Mouse (Mus musculus) liver, embryonic 13.5 days (tissue): ENCODE measurements around the gene Polr2e. TPM values are rescaled to one million over a fixed set of nuclear protein-coding genes. Genes with fewer than 3 reads are reported as not detected.
"Not testable (repeated sequence)": the region's sequence is repeated elsewhere in the genome, so short reads cannot be mapped to it uniquely, and the experiment has no call there.

Experiments used
- ATAC-seq: fragments of 200-750 bp; cut with Nextera tagmentation; 2 replicates; pipeline ENCODE4 v1.8.0; 2017; ENCODE audit warnings: low read depth, mild to moderate bottlenecking, moderate number of reproducible peaks, moderate library complexity
- DNase-seq: peaks from one replicate; pipeline ENCODE4 v3.0.0; 2022
- H3K27ac ChIP-seq: fragments of 300-500 bp; sonication (generic); 2 replicates; pipeline ENCODE4 v1.5.1; 2015; ENCODE audit warnings: moderate library complexity, mild to moderate bottlenecking, inconsistent platforms
- H3K27me3 ChIP-seq: fragments of 300-500 bp; sonication (generic); 2 replicates; pipeline ENCODE4 v1.6.1; 2015; ENCODE audit warnings: mild to moderate bottlenecking, inconsistent platforms
- H3K36me3 ChIP-seq: fragments of 300-500 bp; sonication (generic); 2 replicates; pipeline ENCODE4 v1.6.1; 2015; ENCODE audit warnings: mild to moderate bottlenecking, inconsistent platforms
- H3K4me1 ChIP-seq: fragments of 300-500 bp; sonication (generic); replicated peaks from 2 replicates; pipeline ENCODE4 v1.6.1; 2015; ENCODE audit warnings: inconsistent platforms
- H3K4me2 ChIP-seq: fragments of 300-500 bp; sonication (generic); 2 replicates; pipeline ENCODE4 v1.6.1; 2015; ENCODE audit warnings: inconsistent platforms, mild to moderate bottlenecking, moderate library complexity
- H3K4me3 ChIP-seq: fragments of 300-500 bp; sonication (generic); replicated peaks from 2 replicates; pipeline ENCODE4 v1.5.1; 2015; ENCODE audit warnings: mild to moderate bottlenecking, inconsistent platforms
- H3K9ac ChIP-seq: fragments of 300-500 bp; sonication (generic); 2 replicates; pipeline ENCODE4 v1.6.1; 2015; ENCODE audit warnings: mild to moderate bottlenecking, inconsistent platforms
- H3K9me3 ChIP-seq: fragments of 300-500 bp; sonication (generic); replicated peaks from 2 replicates; pipeline ENCODE4 v1.6.1; 2016; ENCODE audit warnings: inconsistent platforms
- WGBS: fragments of 180-500 bp; shearing (Covaris S2); methylation state at CpG from one replicate; pipeline ENCODE4 v1.1.7; 2015; ENCODE audit not compliant: insufficient replicate concordance; 5-methylcytosine and 5-hydroxymethylcytosine counted together
- polyA plus RNA-seq: library from polyadenylated mRNA; unstranded; fragments of >200 nt; fragmentation: Nextera tagmentation; extraction: Ambion mirVana; gene quantifications from 2 replicates; pipeline ENCODE4 v1.2.1, GENCODE M21; 2015

Gene Polr2e
- polyA plus RNA-seq, 1 experiment from 2014 or later: 120 TPM

- Histone ChIP-seq H3K9me3 (no peaks in the 10 kb centered on the region), H3K36me3 (peaks cover 3% of the 10 kb centered on the region), H3K9ac (peak overlapping the region; percentile 23; the same call in 1 of the 2 replicates), H3K27me3 (no peaks in the 10 kb centered on the region), H3K4me1 (peaks cover 85% of the 10 kb centered on the region), H3K27ac (peak overlapping the region; percentile 93), H3K4me2 (no peak overlapping the region), H3K4me3 (no peak overlapping the region)
- DNase-seq (no peak), ATAC-seq (no peak)
- 69% methylated on average over 6 of the region's 6 CpGs for whole genome bisulfite sequencing
These were observed 10.6 kb upstream of the Polr2e start for GRCm38 (mm10) chr10:80050244-80050643.

- Histone ChIP-seq H3K4me2 (no peak overlapping the region), H3K9me3 (no peaks in the 10 kb centered on the region), H3K27me3 (no peaks in the 10 kb centered on the region), H3K4me1 (peaks cover 79% of the 10 kb centered on the region), H3K27ac (peak overlapping the region; percentile 54), H3K9ac (peak overlapping the region; percentile 15; the same call in 1 of the 2 replicates), H3K36me3 (no peaks in the 10 kb centered on the region), H3K4me3 (no peak overlapping the region)
- ATAC-seq: no peak
- WGBS: 23% methylated on average over 3 of the region's 3 CpGs
- DNase-seq: no peak
These were observed 9.2 kb upstream of the Polr2e start for GRCm38 (mm10) chr10:80048834-80049233.

GRCm38 (mm10) chr10:80048396-80048795 lies 8.8 kb upstream of the Polr2e start:
- peaks cover 80% of the 10 kb centered on the region for H3K4me1 ChIP-seq
- H3K4me3 ChIP-seq: no peak overlapping the region
- no peaks in the 10 kb centered on the region for H3K27me3 ChIP-seq
- H3K4me2 ChIP-seq: no peak overlapping the region
- H3K9ac ChIP-seq: peak overlapping the region; percentile 15; the same call in 1 of the 2 replicates
- 58% methylated on average over 5 of the region's 5 CpGs for WGBS
- no peak for DNase-seq
- H3K36me3 ChIP-seq: no peaks in the 10 kb centered on the region
- ATAC-seq: no peak
- H3K9me3 ChIP-seq: no peaks in the 10 kb centered on the region
- H3K27ac ChIP-seq: 0 out of 2 replicates have a peak overlapping the region, but pooled peaks have one; percentile 54

GRCm38 (mm10) chr10:80047041-80047565 lies 7.5 kb upstream of the Polr2e start, which contains the start of gene Gpx4:
Gpx4 (plus strand) TSS chr10:80047166.
- Histone ChIP-seq H3K9ac (no peak within 1 kb of the TSS; the same call in 1 of the 2 replicates), H3K27ac (no peak within 1 kb of the TSS)
- WGBS: 75% methylated on average over 8 of the region's 9 CpGs

GRCm38 (mm10) chr10:80045766-80046165 lies 6.2 kb upstream of the Polr2e start:
- Histone ChIP-seq H3K4me2 (no peak overlapping the region), H3K9ac (no peak overlapping the region), H3K27ac (no peak overlapping the region), H3K4me1 (peaks cover 56% of the 10 kb centered on the region), H3K36me3 (no peaks in the 10 kb centered on the region), H3K9me3 (no peaks in the 10 kb centered on the region), H3K4me3 (no peak overlapping the region), H3K27me3 (no peaks in the 10 kb centered on the region)
- DNase-seq (no peak), ATAC-seq (no peak)
- WGBS: 65% methylated on average over 5 of the region's 5 CpGs

More at GRCm38 (mm10) chr10:80047041-80047565, 7.5 kb upstream of the Polr2e start, which contains the start of gene Gpx4:
- peaks cover 69% of the 10 kb centered on the region for H3K4me1 ChIP-seq
- no peaks in the 10 kb centered on the region for H3K9me3 ChIP-seq
- H3K4me2 ChIP-seq: no peak within 1 kb of the TSS
- no peaks in the 10 kb centered on the region for H3K27me3 ChIP-seq
- no peak for ATAC-seq
- DNase-seq: no peak
- H3K36me3 ChIP-seq: no peaks in the 10 kb centered on the region
- no peak within 1 kb of the TSS for H3K4me3 ChIP-seq

GRCm38 (mm10) chr10:80045364-80045763 lies 5.8 kb upstream of the Polr2e start:
- not testable (repeated sequence) for DNase-seq, ATAC-seq, H3K36me3 ChIP-seq, H3K4me3 ChIP-seq, H3K9ac ChIP-seq, H3K9me3 ChIP-seq, H3K27ac ChIP-seq, H3K27me3 ChIP-seq, H3K4me2 ChIP-seq
- 75% methylated on average over 4 of the region's 4 CpGs for WGBS
- H3K4me1 ChIP-seq: peaks cover 52% of the 10 kb centered on the region

- 78% methylated on average over 4 of the region's 4 CpGs for WGBS
- ATAC-seq (no peak), DNase-seq (peak; percentile 39)
- no peak overlapping the region for H3K4me2 ChIP-seq
- peak overlapping the region; percentile 37; the same call in 1 of the 2 replicates for H3K27ac ChIP-seq
- no peak overlapping the region for H3K9ac ChIP-seq
- no peaks in the 10 kb centered on the region for H3K9me3 ChIP-seq
- H3K4me3 ChIP-seq: no peak overlapping the region
- no peaks in the 10 kb centered on the region for H3K36me3 ChIP-seq
- H3K4me1 ChIP-seq: peaks cover 47% of the 10 kb centered on the region
- no peaks in the 10 kb centered on the region for H3K27me3 ChIP-seq
These were observed 4.5 kb upstream of the Polr2e start for GRCm38 (mm10) chr10:80044087-80044486.

GRCm38 (mm10) chr10:80041409-80042060 lies 1.9 kb upstream of the Polr2e start:
- H3K27me3 ChIP-seq, H3K9me3 ChIP-seq, H3K4me2 ChIP-seq, H3K4me3 ChIP-seq, DNase-seq, ATAC-seq: not testable (repeated sequence)
- peaks cover 20% of the 10 kb centered on the region for H3K36me3 ChIP-seq
- H3K9ac ChIP-seq: peak overlapping the region; percentile 22; the same call in 1 of the 2 replicates
- H3K27ac ChIP-seq: peak overlapping the region; percentile 43; the same call in 1 of the 2 replicates
- peaks cover 38% of the 10 kb centered on the region for H3K4me1 ChIP-seq
- 78% methylated on average over 8 of the region's 8 CpGs for WGBS

- H3K4me1 ChIP-seq: peaks cover 60% of the 10 kb centered on the region
- WGBS: 86% methylated on average over 13 of the region's 13 CpGs
- H3K27ac ChIP-seq: no peak overlapping the region
These were observed 2.8 kb downstream of the Polr2e start for GRCm38 (mm10) chr10:80036832-80037231.

GRCm38 (mm10) chr10:80035686-80036085 lies 3.9 kb downstream of the Polr2e start:
- Histone ChIP-seq H3K4me2 (no peak overlapping the region), H3K27me3 (no peaks in the 10 kb centered on the region), H3K9ac (no peak overlapping the region; the same call in 1 of the 2 replicates), H3K4me1 (peaks cover 63% of the 10 kb centered on the region), H3K9me3 (no peaks in the 10 kb centered on the region), H3K4me3 (no peak overlapping the region), H3K27ac (no peak overlapping the region; the same call in 1 of the 2 replicates), H3K36me3 (peaks cover 51% of the 10 kb centered on the region)
- 89% methylated on average over 5 of the region's 5 CpGs for WGBS
- DNase-seq: no peak
- no peak for ATAC-seq

More at GRCm38 (mm10) chr10:80036832-80037231, 2.8 kb downstream of the Polr2e start:
- Histone ChIP-seq H3K9me3 (no peaks in the 10 kb centered on the region), H3K36me3 (peaks cover 42% of the 10 kb centered on the region), H3K4me3 (no peak overlapping the region), H3K9ac (no peak overlapping the region), H3K27me3 (no peaks in the 10 kb centered on the region), H3K4me2 (no peak overlapping the region)
- no peak for ATAC-seq
- no peak for DNase-seq

- Histone ChIP-seq H3K36me3 (peaks cover 56% of the 10 kb centered on the region), H3K9me3 (no peaks in the 10 kb centered on the region), H3K9ac (no peak overlapping the region), H3K4me1 (peaks cover 61% of the 10 kb centered on the region), H3K27ac (0 out of 2 replicates have a peak overlapping the region, but pooled peaks have one; percentile 74), H3K4me2 (no peak overlapping the region), H3K4me3 (no peak overlapping the region), H3K27me3 (no peaks in the 10 kb centered on the region)
- no peak for DNase-seq
- 84% methylated on average over 8 of the region's 8 CpGs for WGBS
- ATAC-seq: no peak
These were observed 4.4 kb downstream of the Polr2e start for GRCm38 (mm10) chr10:80035148-80035547.
